Mouse (Mus musculus) lung, postnatal 0 days (tissue): ENCODE measurements around the gene Smad5. TPM values are rescaled to one million over a fixed set of nuclear protein-coding genes. Genes with fewer than 3 reads are reported as not detected.

Source experiments
- ATAC-seq: fragments of 200-750 bp; cut with Nextera tagmentation; 2 replicates; pipeline ENCODE4 v1.8.0; 2017; ENCODE audit warnings: moderate library complexity
- DNase-seq: peaks from one replicate; pipeline ENCODE4 v3.0.0-alpha.2; 2016; ENCODE audit warnings: low spot score
- H3K27ac ChIP-seq: fragments of 300-500 bp; sonication (generic); 2 replicates; pipeline ENCODE4 v1.5.1; 2014; ENCODE audit warnings: antibody characterized with exemption, mild to moderate bottlenecking, low read length, mixed read lengths
- H3K27me3 ChIP-seq: fragments of 300-500 bp; sonication (generic); replicated peaks from 2 replicates; pipeline ENCODE4 v1.6.1; 2014; ENCODE audit warnings: low read length, mixed read lengths; ENCODE audit not compliant: insufficient read depth
- H3K36me3 ChIP-seq: fragments of 300-500 bp; sonication (generic); 2 replicates; pipeline ENCODE4 v1.6.1; 2014; ENCODE audit warnings: low read length, mixed read lengths; ENCODE audit not compliant: insufficient read depth
- H3K4me1 ChIP-seq: fragments of 300-500 bp; sonication (generic); 2 replicates; pipeline ENCODE4 v1.6.1; 2014; ENCODE audit warnings: antibody characterized with exemption, low read depth, low read length, mixed read lengths; ENCODE audit not compliant: insufficient read depth
- H3K4me2 ChIP-seq: fragments of 300-500 bp; sonication (generic); replicated peaks from 2 replicates; pipeline ENCODE4 v1.6.1; 2014; ENCODE audit warnings: low read depth, mild to moderate bottlenecking, low read length, moderate library complexity, mixed read lengths
- H3K4me3 ChIP-seq: fragments of 300-500 bp; sonication (generic); 2 replicates; pipeline ENCODE4 v1.5.1; 2014; ENCODE audit warnings: low read depth, low read length
- H3K9ac ChIP-seq: fragments of 300-500 bp; sonication (generic); replicated peaks from 2 replicates; pipeline ENCODE4 v1.6.1; 2014; ENCODE audit warnings: low read depth, mild to moderate bottlenecking
- H3K9me3 ChIP-seq: fragments of 300-500 bp; sonication (generic); 2 replicates; pipeline ENCODE4 v1.6.1; 2016; ENCODE audit warnings: low read length, mixed read lengths
- CTCF ChIP-seq: IDR thresholded peaks from 2 replicates; pipeline ENCODE4 v1.5.1; 2016; ENCODE audit warnings: antibody characterized with exemption, mild to moderate bottlenecking
- EP300 ChIP-seq: IDR thresholded peaks from 2 replicates; pipeline ENCODE4 v1.6.1; 2016; ENCODE audit warnings: antibody characterized with exemption, mild to moderate bottlenecking, control low read depth
- WGBS: fragments of 180-500 bp; shearing (Covaris S2); extraction: QIAGEN DNeasy Blood & Tissue Kit; methylation state at CpG from one replicate; pipeline ENCODE4 v1.1.7; 2014; 5-methylcytosine and 5-hydroxymethylcytosine counted together
- polyA plus RNA-seq: library from polyadenylated mRNA; unstranded; fragments of >200 nt; fragmentation: Nextera tagmentation; extraction: Ambion mirVana; gene quantifications from 2 replicates; pipeline ENCODE4 v1.2.1, GENCODE M21; 2015

Smad5 gene
- polyA plus RNA-seq, 1 experiment from 2014 or later = 16.6 TPM

GRCm38 (mm10) chr13:56753192-56753951 is 50.6 kb downstream of the Smad5 start, which contains the start of gene Gm45623:
Gene Gm45623, minus strand, starts transcription at chr13:56753827.
- Histone ChIP-seq H3K4me1 (peaks cover 25% of the 10 kb centered on the region), H3K9me3 (no peaks in the 10 kb centered on the region), H3K27me3 (peaks cover 26% of the 10 kb centered on the region), H3K9ac (no peak within 1 kb of the TSS), H3K27ac (no peak within 1 kb of the TSS), H3K4me3 (peak within 1 kb of the TSS; percentile 41), H3K36me3 (no peaks in the 10 kb centered on the region), H3K4me2 (peak within 1 kb of the TSS; percentile 73)
- DNase-seq (no peak), ATAC-seq (no peak)
- WGBS = 2% methylated on average over 61 of the region's 71 CpGs
- TF ChIP-seq EP300 (no peak), CTCF (no peak; the same call in 1 of the 2 replicates)

DNA sequence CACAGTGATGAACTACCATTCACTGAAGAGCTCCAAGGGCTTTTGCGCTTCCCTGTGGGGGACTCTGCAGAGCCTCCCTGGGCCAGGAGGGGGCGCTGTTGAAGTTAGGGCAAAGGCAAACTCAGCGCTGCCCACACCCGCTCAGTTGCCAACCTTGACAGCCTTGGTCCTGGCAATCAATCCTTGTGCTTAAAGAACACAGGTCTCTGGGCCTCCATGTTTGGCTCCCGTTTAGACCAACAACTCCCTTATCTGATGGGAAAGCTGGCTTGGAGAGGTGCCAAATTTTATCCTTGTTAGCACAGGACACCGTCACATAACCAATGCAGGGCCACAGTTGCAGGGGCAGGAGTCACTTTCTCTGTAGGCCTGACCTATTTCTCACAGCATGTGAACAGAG is 53.1 kb downstream of the Smad5 start:
- no peak overlapping the region for H3K9ac ChIP-seq
- H3K27ac ChIP-seq = no peak overlapping the region
- no peak overlapping the region for H3K4me2 ChIP-seq
- H3K36me3 ChIP-seq = no peaks in the 10 kb centered on the region
- H3K9me3 ChIP-seq = no peaks in the 10 kb centered on the region
- WGBS = 38% methylated on average over 6 of the region's 6 CpGs
- peaks cover 25% of the 10 kb centered on the region; the same call in 1 of the 2 replicates for H3K4me1 ChIP-seq
- peaks cover 26% of the 10 kb centered on the region for H3K27me3 ChIP-seq
- H3K4me3 ChIP-seq = no peak overlapping the region
- DNase-seq (peak; percentile 56), ATAC-seq (peak; percentile 5; the same call in 1 of the 2 replicates)
- TF ChIP-seq EP300 (no peak), CTCF (peak; percentile 57)

GRCm38 (mm10) chr13:56757201-56757600 is 54.4 kb downstream of the Smad5 start:
- H3K4me2 ChIP-seq = peak overlapping the region; percentile 32; the same call in 1 of the 2 replicates

GRCm38 (mm10) chr13:56758492-56758891 is 55.7 kb downstream of the Smad5 start:
- WGBS = 19% methylated on average over 6 of the region's 6 CpGs
- Histone ChIP-seq H3K9me3 (no peaks in the 10 kb centered on the region), H3K9ac (no peak overlapping the region), H3K36me3 (no peaks in the 10 kb centered on the region), H3K27me3 (peaks cover 8% of the 10 kb centered on the region; the same call in 1 of the 2 replicates), H3K27ac (no peak overlapping the region), H3K4me1 (peaks cover 9% of the 10 kb centered on the region; the same call in 1 of the 2 replicates), H3K4me2 (no peak overlapping the region), H3K4me3 (no peak overlapping the region)
- TF ChIP-seq EP300 = no peak
- peak; percentile 93 for TF ChIP-seq CTCF
- peak; percentile 59 for ATAC-seq
- peak; percentile 88 for DNase-seq

More at GRCm38 (mm10) chr13:56757201-56757600, 54.4 kb downstream of the Smad5 start:
- DNase-seq = no peak
- Histone ChIP-seq H3K4me3 (no peak overlapping the region), H3K27me3 (peaks cover 20% of the 10 kb centered on the region), H3K4me1 (peaks cover 22% of the 10 kb centered on the region; the same call in 1 of the 2 replicates), H3K9me3 (no peaks in the 10 kb centered on the region), H3K9ac (no peak overlapping the region), H3K27ac (no peak overlapping the region), H3K36me3 (no peaks in the 10 kb centered on the region)
- ATAC-seq = no peak
- TF ChIP-seq EP300 (no peak), CTCF (no peak)
- WGBS = 36% methylated on average over 12 of the region's 12 CpGs

DNA sequence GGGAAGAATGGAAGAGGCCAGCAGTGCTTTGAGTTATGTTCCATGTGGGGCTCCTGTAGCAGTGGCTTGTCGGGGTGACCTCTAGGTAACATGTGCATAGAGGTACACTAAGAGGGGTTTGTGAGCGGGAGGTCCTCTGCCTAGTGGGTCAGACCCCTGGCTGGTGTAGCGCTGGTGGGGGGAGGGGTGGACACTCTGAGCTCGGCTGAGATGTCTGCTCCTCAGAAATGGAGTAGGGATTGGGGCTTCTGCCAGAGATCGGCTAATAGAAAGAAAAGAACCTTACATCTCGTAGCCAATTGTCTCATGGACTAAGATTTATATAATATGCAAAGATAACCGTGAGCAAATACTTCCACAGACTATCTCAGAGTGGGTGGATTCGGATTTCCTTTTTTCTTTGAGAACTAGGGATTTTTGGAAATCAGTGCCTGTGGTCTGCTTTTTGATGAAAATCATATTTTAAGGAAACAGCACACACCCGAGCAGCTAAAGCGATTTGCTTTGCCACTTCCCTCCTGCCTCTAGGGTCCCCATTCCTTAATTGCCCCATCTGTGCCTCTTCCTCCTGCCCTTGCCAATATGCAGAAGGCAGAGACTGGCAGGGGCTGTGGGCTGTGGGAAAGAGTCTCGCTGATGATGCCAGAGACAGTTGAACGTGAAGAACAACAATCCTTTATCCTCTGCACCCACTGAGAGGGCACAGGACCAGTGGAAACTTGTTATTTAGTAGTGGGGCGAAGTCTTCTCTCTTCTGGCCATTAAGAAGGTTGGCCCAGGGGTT is 59.8 kb downstream of the Smad5 start:
- ATAC-seq (no peak), DNase-seq (no peak)
- Histone ChIP-seq H3K9me3 (no peaks in the 10 kb centered on the region), H3K4me3 (no peak overlapping the region), H3K27me3 (no peaks in the 10 kb centered on the region), H3K27ac (no peak overlapping the region), H3K36me3 (no peaks in the 10 kb centered on the region), H3K9ac (no peak overlapping the region), H3K4me1 (0 out of 2 replicates have a peak, but pooled peaks cover 4% of the 10 kb centered on the region), H3K4me2 (no peak overlapping the region)
- WGBS = 40% methylated on average over 13 of the region's 13 CpGs
- TF ChIP-seq EP300 (no peak), CTCF (no peak)
